Mouse (Mus musculus): ENCODE results near the gene Rfx2. TPM values are rescaled to one million over a fixed set of nuclear protein-coding genes. Genes with fewer than 3 reads are reported as not detected.

Gene Rfx2
- polyA plus RNA-seq, 1 experiment: 4.4 TPM

- Histone ChIP-seq H3K4me3 (no peak overlapping the region), H3K36me3 (ENCODE audit: control insufficient read depth, insufficient read depth) (no peaks in the 10 kb centered on the region), H3ac (ENCODE audit: control insufficient read depth, insufficient read length) (no peak overlapping the region), H3K4me2 (ENCODE audit: low read depth) (no peak overlapping the region), H3K79me2 (ENCODE audit: control insufficient read depth, insufficient read depth) (no peaks in the 10 kb centered on the region), H3K27me3 (ENCODE audit: control insufficient read depth, insufficient read depth, insufficient read length) (no peaks in the 10 kb centered on the region)
- TF ChIP-seq CEBPB (IDR thresholded peaks at IDR 0.05; ENCODE audit: insufficient read depth, poor library complexity, severe bottlenecking) (0 out of 2 replicates have a peak, but pooled peaks have one; percentile 10), TCF12 (IDR thresholded peaks at IDR 0.05; ENCODE audit: insufficient read depth, poor library complexity, severe bottlenecking) (no peak), MYOG (IDR thresholded peaks at IDR 0.05; ENCODE audit: control insufficient read depth in 1 of 3, insufficient read depth in 1 of 3, insufficient read length in 2 of 3, low read depth in 2 of 3) (no peak), E2F4 (IDR thresholded peaks at IDR 0.05; ENCODE audit: insufficient read depth) (no peak), MYOD1 (IDR thresholded peaks at IDR 0.05; ENCODE audit: control insufficient read depth in 1 of 3, insufficient read length in 2 of 3, low read depth in 2 of 3) (no peak)
These were observed 11.7 kb downstream of the Rfx2 start for GRCm38 (mm10) chr17:56819032-56819545.

GRCm38 (mm10) chr17:56818067-56818636 lies 12.7 kb downstream of the Rfx2 start:
- H3K79me2 ChIP-seq (ENCODE audit: control insufficient read depth, insufficient read depth): no peaks in the 10 kb centered on the region
- TF ChIP-seq MYOD1 (IDR thresholded peaks at IDR 0.05; ENCODE audit: control insufficient read depth in 1 of 3, insufficient read length in 2 of 3, low read depth in 2 of 3) (no peak), MYOG (IDR thresholded peaks at IDR 0.05; ENCODE audit: control insufficient read depth in 1 of 3, insufficient read depth in 1 of 3, insufficient read length in 2 of 3, low read depth in 2 of 3) (no peak), POLR2AphosphoS2 (IDR thresholded peaks at IDR 0.05; ENCODE audit: insufficient read length, low read depth) (no peak), REST (IDR thresholded peaks at IDR 0.05; ENCODE audit: insufficient read depth, insufficient read length) (no peak), TCF3 (IDR thresholded peaks at IDR 0.05; ENCODE audit: insufficient read length, low read depth) (no peak), MAX (IDR thresholded peaks at IDR 0.05; ENCODE audit: low read depth) (no peak), POLR2A (IDR thresholded peaks at IDR 0.05; ENCODE audit: insufficient read length, low read depth) (no peak), USF1 (IDR thresholded peaks at IDR 0.05; ENCODE audit: low read depth) (no peak)
- H3ac ChIP-seq (ENCODE audit: control insufficient read depth, insufficient read length): no peak overlapping the region
- H3K4me3 ChIP-seq: no peak overlapping the region
- no peak overlapping the region for H3K4me2 ChIP-seq (ENCODE audit: low read depth)
- H3K36me3 ChIP-seq (ENCODE audit: control insufficient read depth, insufficient read depth): no peaks in the 10 kb centered on the region
- H3K27me3 ChIP-seq (ENCODE audit: control insufficient read depth, insufficient read depth, insufficient read length): no peaks in the 10 kb centered on the region

GRCm38 (mm10) chr17:56815057-56815345 lies 15.8 kb downstream of the Rfx2 start:
- H3ac ChIP-seq (ENCODE audit: control insufficient read depth, insufficient read length): no peak overlapping the region
- no peak overlapping the region for H3K4me3 ChIP-seq
- no peak for TF ChIP-seq CEBPB (IDR thresholded peaks at IDR 0.05; ENCODE audit: insufficient read depth, poor library complexity, severe bottlenecking)
- no peak for TF ChIP-seq E2F4 (IDR thresholded peaks at IDR 0.05; ENCODE audit: insufficient read depth)
- no peak for TF ChIP-seq MYOD1 (IDR thresholded peaks at IDR 0.05; ENCODE audit: control insufficient read depth in 1 of 3, insufficient read length in 2 of 3, low read depth in 2 of 3)
- TF ChIP-seq SRF (IDR thresholded peaks at IDR 0.05; ENCODE audit: control insufficient read depth, insufficient read length, low read depth): no peak
- H3K4me2 ChIP-seq (ENCODE audit: low read depth): no peak overlapping the region
- H3K79me2 ChIP-seq (ENCODE audit: control insufficient read depth, insufficient read depth): no peaks in the 10 kb centered on the region
- H3K27me3 ChIP-seq (ENCODE audit: control insufficient read depth, insufficient read depth, insufficient read length): no peaks in the 10 kb centered on the region
- no peaks in the 10 kb centered on the region for H3K36me3 ChIP-seq (ENCODE audit: control insufficient read depth, insufficient read depth)

DNA sequence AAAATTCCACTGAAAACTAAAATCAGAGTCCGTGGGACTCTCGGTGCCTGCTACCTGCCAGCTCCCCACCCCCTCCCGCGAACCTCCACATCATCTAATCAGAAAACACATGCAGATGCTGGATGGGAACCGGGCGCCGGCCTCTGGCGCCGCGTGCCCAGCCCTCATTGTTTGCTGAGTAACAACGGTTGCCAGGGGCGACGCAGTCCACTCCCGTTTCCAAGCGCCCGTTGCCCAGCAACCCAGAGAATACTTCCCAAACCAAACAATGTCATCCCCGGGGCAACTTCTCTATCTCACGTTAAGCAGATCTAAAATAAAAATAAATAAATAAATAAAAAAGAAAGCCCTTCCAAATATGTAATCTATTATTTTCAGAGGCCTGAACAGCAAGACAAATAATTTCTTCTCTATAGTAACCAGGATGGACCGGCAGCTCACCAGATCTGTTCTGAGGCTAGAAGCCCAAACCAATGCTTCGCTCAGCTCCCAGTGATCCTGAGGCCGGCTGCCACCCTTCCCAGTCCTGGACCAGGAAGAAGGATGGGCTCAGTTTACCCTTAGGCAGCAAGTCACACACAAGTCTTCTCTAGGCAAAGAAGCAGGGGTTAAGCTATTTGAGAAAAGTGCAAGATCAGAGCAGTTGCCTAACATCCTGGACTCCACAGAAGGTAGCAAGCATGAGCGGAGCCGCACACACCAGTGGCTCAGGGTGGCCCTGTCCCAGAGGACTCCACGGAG lies 16.3 kb downstream of the Rfx2 start:
- H3K4me2 ChIP-seq (ENCODE audit: low read depth): no peak overlapping the region
- no peaks in the 10 kb centered on the region for H3K27me3 ChIP-seq (ENCODE audit: control insufficient read depth, insufficient read depth, insufficient read length)
- TF ChIP-seq TCF3 (IDR thresholded peaks at IDR 0.05; ENCODE audit: insufficient read length, low read depth) (no peak), TCF12 (IDR thresholded peaks at IDR 0.05; ENCODE audit: insufficient read depth, poor library complexity, severe bottlenecking) (no peak), POLR2A (IDR thresholded peaks at IDR 0.05; ENCODE audit: insufficient read length, low read depth) (no peak), SRF (IDR thresholded peaks at IDR 0.05; ENCODE audit: control insufficient read depth, insufficient read length, low read depth) (no peak), E2F4 (IDR thresholded peaks at IDR 0.05; ENCODE audit: insufficient read depth) (no peak), POLR2AphosphoS2 (IDR thresholded peaks at IDR 0.05; ENCODE audit: insufficient read length, low read depth) (no peak), REST (IDR thresholded peaks at IDR 0.05; ENCODE audit: insufficient read depth, insufficient read length) (no peak), CEBPB (IDR thresholded peaks at IDR 0.05; ENCODE audit: insufficient read depth, poor library complexity, severe bottlenecking) (no peak), MAX (IDR thresholded peaks at IDR 0.05; ENCODE audit: low read depth) (no peak), MYOD1 (IDR thresholded peaks at IDR 0.05; ENCODE audit: control insufficient read depth in 1 of 3, insufficient read length in 2 of 3, low read depth in 2 of 3) (no peak), MYOG (IDR thresholded peaks at IDR 0.05; ENCODE audit: control insufficient read depth in 1 of 3, insufficient read depth in 1 of 3, insufficient read length in 2 of 3, low read depth in 2 of 3) (no peak), USF1 (IDR thresholded peaks at IDR 0.05; ENCODE audit: low read depth) (no peak)
- no peak overlapping the region for H3ac ChIP-seq (ENCODE audit: control insufficient read depth, insufficient read length)
- H3K36me3 ChIP-seq (ENCODE audit: control insufficient read depth, insufficient read depth): no peaks in the 10 kb centered on the region
- no peaks in the 10 kb centered on the region for H3K79me2 ChIP-seq (ENCODE audit: control insufficient read depth, insufficient read depth)
- no peak overlapping the region for H3K4me3 ChIP-seq

DNA sequence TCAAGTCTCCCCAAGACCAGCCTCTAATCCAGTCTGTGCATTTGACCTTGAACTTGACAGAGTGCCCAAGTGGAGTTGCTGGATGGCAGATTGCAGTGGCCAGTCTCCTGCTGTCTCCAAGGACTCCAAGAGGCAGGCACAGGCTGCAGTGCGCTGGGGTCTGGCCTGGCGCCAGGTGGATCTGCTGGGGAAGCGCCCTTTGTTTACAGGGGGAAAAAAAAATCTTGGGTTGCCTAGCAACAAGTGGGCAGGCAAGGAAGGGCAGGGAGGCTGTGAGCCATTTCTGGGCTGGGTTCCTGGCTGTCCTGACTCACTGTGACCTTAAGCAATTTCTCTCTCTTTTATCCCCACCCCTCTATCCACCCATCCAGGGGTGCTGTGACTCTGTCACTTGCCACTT lies 20.6 kb downstream of the Rfx2 start:
- TF ChIP-seq MYOG (IDR thresholded peaks at IDR 0.05; ENCODE audit: control insufficient read depth in 1 of 3, insufficient read depth in 1 of 3, insufficient read length in 2 of 3, low read depth in 2 of 3): peak in 1 of 3 experiments; percentile 19
- TF ChIP-seq E2F4 (IDR thresholded peaks at IDR 0.05; ENCODE audit: insufficient read depth): no peak
- no peak for TF ChIP-seq TCF12 (IDR thresholded peaks at IDR 0.05; ENCODE audit: insufficient read depth, poor library complexity, severe bottlenecking)
- TF ChIP-seq USF1 (IDR thresholded peaks at IDR 0.05; ENCODE audit: low read depth): no peak
- 0 out of 2 replicates have a peak, but pooled peaks have one; percentile 34 for TF ChIP-seq CEBPB (IDR thresholded peaks at IDR 0.05; ENCODE audit: insufficient read depth, poor library complexity, severe bottlenecking)
- TF ChIP-seq POLR2A (IDR thresholded peaks at IDR 0.05; ENCODE audit: insufficient read length, low read depth): no peak
- TF ChIP-seq POLR2AphosphoS2 (IDR thresholded peaks at IDR 0.05; ENCODE audit: insufficient read length, low read depth): no peak
- TF ChIP-seq MYOD1 (IDR thresholded peaks at IDR 0.05; ENCODE audit: control insufficient read depth in 1 of 3, insufficient read length in 2 of 3, low read depth in 2 of 3): no peak
- TF ChIP-seq TCF3 (IDR thresholded peaks at IDR 0.05; ENCODE audit: insufficient read length, low read depth): no peak
- Histone ChIP-seq H3ac (ENCODE audit: control insufficient read depth, insufficient read length) (no peak overlapping the region), H3K27me3 (ENCODE audit: control insufficient read depth, insufficient read depth, insufficient read length) (no peaks in the 10 kb centered on the region), H3K79me2 (ENCODE audit: control insufficient read depth, insufficient read depth) (no peaks in the 10 kb centered on the region), H3K4me3 (no peak overlapping the region), H3K36me3 (ENCODE audit: control insufficient read depth, insufficient read depth) (no peaks in the 10 kb centered on the region), H3K4me2 (ENCODE audit: low read depth) (peak overlapping the region; percentile 30)

Measured in myocyte (in vitro differentiated cells).